Comparison of ENCODE assay signal across 9 mouse cellular contexts in genomic region chr2:75636261-75637054, GRCm38 (mm10). TPM values are rescaled to one million over a fixed set of nuclear protein-coding genes. Genes with fewer than 3 reads are reported as not detected.
DNase-seq lines count a peak whose midpoint lies in the region; ATAC-seq and TF ChIP-seq lines count a peak whose summit lies in the region.
"Had no signal": no experiment of that assay in that cellular context is flagged by ENCODE, and none has a peak within 500 bp of the region (broad histone marks: within the 10 kb centered on the region; RNA-seq: fewer than 3 reads in every experiment).

No protein-coding gene starts in this region.

- H3K4me1 ChIP-seq in liver, postnatal 0 days (ENCODE audit: insufficient read depth): peaks cover 23% of the 10 kb centered on the region

- no peaks in the 10 kb centered on the region for H3K27me3 ChIP-seq in liver, postnatal 0 days (ENCODE audit: insufficient read depth, low read length)
- H3K27me3 ChIP-seq: limb, embryonic 12.5 days had no signal

- 52% methylated on average over 6 of the region's 6 CpGs for WGBS in liver, postnatal 0 days (ENCODE audit: insufficient replicate concordance)

- no peaks in the 10 kb centered on the region for H3K9me3 ChIP-seq in liver, postnatal 0 days (ENCODE audit: low read length)
- H3K9me3 ChIP-seq: limb, embryonic 12.5 days had no signal

- peak overlapping the region; percentile 69 for H3K27ac ChIP-seq in liver, postnatal 0 days (ENCODE audit: low read depth)
- H3K27ac ChIP-seq: limb, embryonic 12.5 days had no signal

- no peak for TF ChIP-seq EP300 in liver, postnatal 0 days (IDR thresholded peaks at IDR 0.05; ENCODE audit: low read depth)

- no peak for TF ChIP-seq POLR2A in brain, embryonic 14.5 days (IDR thresholded peaks at IDR 0.05; ENCODE audit: borderline replicate concordance, extremely low read depth, insufficient read depth, insufficient read length, poor library complexity, severe bottlenecking)

- peak; percentile 36 to 65 for DNase-seq in spleen, adult 18-20 months
- DNase-seq in spleen, adult 12 weeks (ENCODE audit: low spot score): no peak
- no peak for DNase-seq in brain, embryonic 14.5 days (ENCODE audit: low read depth)
- DNase-seq in liver, postnatal 0 days: peak; percentile 63
- DNase-seq in thymus, adult 18-20 months: peak; percentile 34 to 59
- no peak for DNase-seq in layer of hippocampus, postnatal 25 days (ENCODE audit: extremely low spot score in 1 of 2, low spot score in 1 of 2)
- DNase-seq in urinary bladder, postnatal 4 days (ENCODE audit: low spot score in 2 of 2): no peak
- no peak for DNase-seq in cerebellum, adult 8-10 months

- H3K4me3 ChIP-seq in liver, postnatal 0 days (ENCODE audit: low read depth, low read length): no peak overlapping the region
- H3K4me3 ChIP-seq: limb, embryonic 12.5 days had no signal

- H3K36me3 ChIP-seq in liver, postnatal 0 days (replicated peaks; ENCODE audit: insufficient read depth, low read length): no peaks in the 10 kb centered on the region
- H3K36me3 ChIP-seq: limb, embryonic 12.5 days had no signal

- 0 out of 2 replicates have a peak, but pooled peaks have one; percentile 7 for TF ChIP-seq CTCF in brain, embryonic 14.5 days (IDR thresholded peaks at IDR 0.05; ENCODE audit: borderline replicate concordance, extremely low read depth, insufficient read depth, insufficient read length)
- peak; percentile 74 for TF ChIP-seq CTCF in liver, postnatal 0 days (IDR thresholded peaks at IDR 0.05; ENCODE audit: low read depth)

- H3K9ac ChIP-seq in liver, postnatal 0 days (replicated peaks): no peak overlapping the region; the same call in 1 of the 2 replicates
- H3K9ac ChIP-seq: limb, embryonic 12.5 days had no signal

- H3K4me2 ChIP-seq in liver, postnatal 0 days (ENCODE audit: low read depth, low read length): no peak overlapping the region
- H3K4me2 ChIP-seq: limb, embryonic 12.5 days had no signal

- ATAC-seq in liver, postnatal 0 days: peak; percentile 38

RNA-seq across cellular contexts. Expression of gene Hnrnpa3, which starts 22.6 kb away (rescaled TPM):
- 311 and 481 TPM in 2 replicates for polyA plus RNA-seq in brain, embryonic 14.5 days (2012; rRNA removed)
- 86.9 and 90.7 TPM in 2 replicates for polyA plus RNA-seq in liver, postnatal 0 days (2015; fragmentation: Nextera tagmentation; extraction: Ambion mirVana)
- 100 to 1,000 TPM; 273 to 314 TPM for total RNA-seq in layer of hippocampus, postnatal 25 days (2021)

Comparison
In these comparisons a context has a peak if more than half of its experiments do, and no peak if none do; other contexts are left out.
1. DNase-seq: peak in spleen, adult 18-20 months (2 of 2), liver, postnatal 0 days (single experiment) and thymus, adult 18-20 months (2 of 2); none in spleen, adult 12 weeks (single experiment), brain, embryonic 14.5 days (single experiment), layer of hippocampus, postnatal 25 days (0 of 2), urinary bladder, postnatal 4 days (0 of 2) and cerebellum, adult 8-10 months (single experiment).